Mouse (Mus musculus) gastrocnemius, postnatal 14 days (tissue): Measurements from ENCODE around the gene H2-T3. TPM values are rescaled to one million over a fixed set of nuclear protein-coding genes. Genes with fewer than 3 reads are reported as not detected.
"Not testable (repeated sequence)": the region's sequence is repeated elsewhere in the genome, so short reads cannot be mapped to it uniquely, and the experiment has no call there.

Source experiments
- DNase-seq: peaks from one replicate; pipeline ENCODE4 v3.0.0; 2021; ENCODE audit warnings: mixed read lengths
- intact Hi-C: fragments of 180-260 bp; cut with DNase I; formaldehyde crosslinking; loops from one replicate; pipeline ENCODE4 v1.15.1; 2025; ENCODE audit warnings: low total_unique reads
- long read RNA-seq, 2 experiments: library from polyadenylated mRNA; stranded (forward); transcript quantifications; one replicate each; pipeline ENCODE4 v2.0.0; 2021
- total RNA-seq, 2 experiments: library from RNA; stranded (reverse); gene quantifications; 2 replicates each; pipeline ENCODE4 v1.2.3; 2021

The H2-T3 gene
- not detected for total RNA-seq
- long read RNA-seq, experiment 1: 0 reads
- long read RNA-seq, experiment 2: 0 reads

GRCm38 (mm10) chr17:36190169-36190507 is at the start of gene H2-T3:
Gene H2-T3 (minus strand): TSS chr17:36190287.
- intact Hi-C loops: loop anchor here (10.0 kb wide), 1 partner anchor 125 kb away; no protein-coding TSS in a partner anchor
- DNase-seq: no peak

DNA sequence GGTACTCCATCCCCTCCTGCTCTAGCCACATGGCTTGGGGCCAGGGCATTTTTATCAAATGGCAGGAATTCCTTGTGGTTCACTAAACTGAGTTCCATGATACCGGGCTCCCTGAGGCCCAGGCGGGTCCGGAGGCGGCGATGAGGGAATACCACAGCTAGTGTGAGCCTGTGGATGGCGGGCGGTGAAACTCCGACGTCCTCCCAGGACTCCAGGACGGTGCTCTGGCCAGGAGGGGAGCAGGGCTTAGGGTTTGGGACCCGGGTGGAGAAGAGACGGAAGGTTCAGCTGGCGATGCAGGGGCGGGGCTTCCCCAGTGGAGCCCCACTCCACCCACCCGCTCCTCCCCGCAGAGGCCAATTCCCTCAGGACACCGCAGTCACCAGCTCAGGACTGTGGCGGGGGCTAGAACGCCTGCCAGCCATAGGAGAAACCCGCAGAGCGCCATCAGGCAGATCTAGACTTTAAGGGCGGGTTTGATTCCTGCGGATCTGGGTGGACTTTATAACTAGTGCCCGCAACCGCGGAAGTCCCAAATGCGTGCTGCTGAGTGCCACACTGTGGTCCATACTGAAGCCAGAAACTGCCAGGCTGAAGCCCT is 47.3 kb upstream of the H2-T3 start:
- no peak for DNase-seq

DNA sequence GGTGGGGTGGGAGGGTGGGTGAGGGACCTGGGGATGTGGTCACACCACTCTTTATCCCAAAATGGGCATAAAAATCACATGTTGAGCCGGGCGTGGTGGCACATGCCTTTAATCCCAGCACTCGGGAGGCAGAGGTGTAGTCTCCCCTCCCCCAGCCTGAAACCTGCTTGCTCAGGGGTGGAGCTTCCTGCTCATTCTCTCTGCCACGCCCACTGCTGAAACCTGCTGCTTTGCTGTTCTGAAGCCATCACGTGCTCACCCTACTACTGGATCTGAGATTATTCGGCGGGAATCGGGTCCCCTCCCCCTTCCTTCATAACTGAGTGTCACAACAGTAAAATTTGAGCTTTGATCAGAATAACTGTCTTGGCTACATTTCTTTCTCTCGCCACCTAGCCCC is 45.2 kb upstream of the H2-T3 start:
- DNase-seq, intact Hi-C loops: not testable (repeated sequence)

More for the DNA sequence above, 47.3 kb upstream of the H2-T3 start:
- intact Hi-C loops: no loop called here

GRCm38 (mm10) chr17:36233572-36233971 is 43.5 kb upstream of the H2-T3 start:
- intact Hi-C loops: no loop called here
- no peak for DNase-seq

- intact Hi-C loops: no loop called here
- DNase-seq: peak; percentile 73
Measured at GRCm38 (mm10) chr17:36231318-36231717, 41.2 kb upstream of the H2-T3 start.

GRCm38 (mm10) chr17:36229046-36229445 is 39.0 kb upstream of the H2-T3 start:
- intact Hi-C loops: no loop called here
- DNase-seq: no peak

- intact Hi-C loops: no loop called here
- no peak for DNase-seq
Measured at GRCm38 (mm10) chr17:36226921-36227320, 36.8 kb upstream of the H2-T3 start.

GRCm38 (mm10) chr17:36225231-36225824 is 35.2 kb upstream of the H2-T3 start:
- intact Hi-C loops: no loop called here
- no peak for DNase-seq

GRCm38 (mm10) chr17:36224451-36224850 is 34.4 kb upstream of the H2-T3 start:
- no peak for DNase-seq
- intact Hi-C loops: no loop called here

DNA sequence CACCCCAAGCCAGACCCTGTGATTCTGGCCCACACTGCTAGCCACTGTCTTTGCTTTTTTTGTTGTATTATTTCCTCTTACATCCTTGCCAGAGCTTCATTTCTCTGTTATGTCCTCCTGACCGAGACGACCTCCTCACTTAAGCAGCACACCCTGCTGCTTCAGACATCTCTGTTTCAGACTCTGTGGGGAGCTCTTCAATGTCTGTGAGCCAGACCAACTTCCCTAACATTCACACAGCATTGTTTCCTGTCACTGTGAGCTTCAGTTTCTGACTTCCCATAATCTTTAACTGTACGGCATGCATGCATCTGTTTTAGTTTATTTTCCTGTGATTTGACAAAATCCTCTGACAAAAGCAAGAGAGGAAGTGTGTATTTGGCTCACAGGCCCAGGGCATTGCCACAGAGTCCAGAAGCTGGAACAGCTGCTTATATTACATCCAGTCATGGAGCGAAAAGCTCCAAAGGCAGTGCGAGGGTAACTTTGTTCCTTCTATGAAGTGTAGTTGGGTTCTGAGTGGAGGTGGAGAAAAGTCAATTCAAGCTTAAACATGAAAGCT is 28.6 kb upstream of the H2-T3 start:
- DNase-seq: no peak
- intact Hi-C loops: no loop called here

- DNase-seq: no peak
- intact Hi-C loops: no loop called here
Measured at GRCm38 (mm10) chr17:36215586-36215985, 25.5 kb upstream of the H2-T3 start.

GRCm38 (mm10) chr17:36206846-36207245 is 16.8 kb upstream of the H2-T3 start:
- intact Hi-C loops: no loop called here

GRCm38 (mm10) chr17:36205862-36206261 is 15.8 kb upstream of the H2-T3 start:
- intact Hi-C loops: no loop called here
- DNase-seq: no peak

More at GRCm38 (mm10) chr17:36206846-36207245, 16.8 kb upstream of the H2-T3 start:
- DNase-seq: no peak

GRCm38 (mm10) chr17:36205456-36205855 is 15.4 kb upstream of the H2-T3 start:
- intact Hi-C loops: no loop called here
- no peak for DNase-seq

GRCm38 (mm10) chr17:36201851-36202250 is 11.8 kb upstream of the H2-T3 start:
- DNase-seq: no peak
- intact Hi-C loops: no loop called here

DNA sequence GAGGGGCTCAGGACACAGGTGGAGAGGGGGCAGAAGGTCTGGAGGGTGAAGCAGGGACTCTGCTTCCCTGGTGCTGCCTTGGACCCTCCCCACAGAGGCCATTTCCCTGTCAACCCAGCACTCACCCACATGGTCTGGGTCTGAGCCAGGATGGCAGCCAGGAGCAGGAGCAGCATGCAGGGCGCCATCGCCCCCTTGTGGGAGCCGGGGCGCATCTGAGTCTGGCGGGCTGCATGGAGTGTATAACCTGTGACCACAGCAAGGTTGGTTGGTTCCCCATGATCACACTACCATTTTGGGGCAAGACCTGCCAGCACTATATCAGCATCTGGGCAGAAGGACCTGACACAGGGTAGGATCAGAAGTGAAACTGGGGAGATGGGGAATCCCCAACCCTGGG is 8.2 kb upstream of the H2-T3 start:
- intact Hi-C loops: loop anchor here (10.0 kb wide), 1 partner anchor 134 kb away; no protein-coding TSS in a partner anchor
- DNase-seq: no peak

GRCm38 (mm10) chr17:36194471-36194870 is 4.4 kb upstream of the H2-T3 start:
- intact Hi-C loops: loop anchor here (10.0 kb wide), 1 partner anchor 130 kb away; no protein-coding TSS in a partner anchor
- DNase-seq: no peak

DNA sequence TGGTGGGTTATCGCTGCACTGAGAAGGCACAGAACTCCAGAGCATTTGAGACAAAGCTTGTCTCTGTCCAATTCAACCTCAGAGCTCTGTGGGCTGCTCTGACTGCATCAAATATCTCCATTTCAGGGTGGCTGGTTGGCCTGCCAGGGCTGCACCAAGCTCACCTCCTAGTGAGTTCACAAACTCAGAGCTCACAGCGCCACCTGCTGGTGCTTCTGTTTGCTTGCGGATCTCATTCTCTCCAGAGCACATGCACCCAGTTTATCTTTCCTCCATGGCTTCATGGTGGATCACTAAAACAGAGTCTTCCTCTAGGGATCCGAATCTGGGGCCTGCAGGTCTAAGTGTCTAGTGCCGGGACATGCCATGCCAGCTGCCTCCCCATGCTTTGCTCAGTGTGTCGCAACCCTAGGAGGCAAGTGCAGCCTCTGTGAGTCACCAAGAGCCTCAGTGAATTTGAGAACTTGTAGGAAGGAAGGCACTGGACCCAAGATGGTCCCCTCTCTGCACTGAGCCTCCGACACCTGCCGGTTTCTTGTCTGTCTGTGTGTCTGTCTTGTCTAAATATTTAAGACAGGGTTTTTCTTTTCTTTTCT is 3.6 kb upstream of the H2-T3 start:
- intact Hi-C loops: loop anchor here (10.0 kb wide), 1 partner anchor 129 kb away; no protein-coding TSS in a partner anchor
- peak; percentile 47 for DNase-seq

GRCm38 (mm10) chr17:36192371-36192770 is 2.3 kb upstream of the H2-T3 start:
- intact Hi-C loops: loop anchor here (10.0 kb wide), 1 partner anchor 128 kb away; no protein-coding TSS in a partner anchor
- no peak for DNase-seq

- intact Hi-C loops: loop anchor here (10.0 kb wide), 1 partner anchor 125 kb away; no protein-coding TSS in a partner anchor
- DNase-seq: no peak
Measured at GRCm38 (mm10) chr17:36189491-36190168, 457 bp downstream of the H2-T3 start.
